In the genomic region with DNA sequence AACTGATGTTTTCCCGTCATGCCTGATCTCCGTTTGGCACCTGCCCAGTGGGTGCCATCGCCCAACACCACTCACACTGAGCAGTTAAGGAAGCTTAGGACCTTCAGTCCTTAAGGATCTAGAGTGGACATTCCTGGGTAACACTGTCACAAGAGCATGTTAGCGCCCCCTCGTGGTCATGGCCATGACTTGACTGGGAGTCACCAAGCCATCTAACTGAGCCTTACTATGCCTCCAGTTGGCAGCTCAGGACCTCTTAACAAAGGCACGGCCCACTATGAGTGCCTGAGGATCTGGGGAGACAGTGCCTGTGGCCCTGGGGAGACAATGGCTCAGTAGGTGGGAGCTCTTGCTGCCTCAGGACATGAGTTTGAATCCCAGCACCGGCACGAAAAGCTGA, we compare ENCODE assay signal across 8 mouse cellular contexts.
DNase-seq lines count a peak whose midpoint lies in the region.

No protein-coding gene starts in this region.

- intact Hi-C loops in left cerebral cortex, postnatal 4 days (cut with DNase I): no loop called here
- intact Hi-C loops in left cerebral cortex, postnatal 36 days (cut with DNase I): no loop called here

- DNase-seq in adrenal gland, adult 18-20 months (ENCODE audit: low spot score in 2 of 2): peak; percentile 3 to 40
- DNase-seq in adrenal gland, postnatal 4 days (ENCODE audit: low spot score in 2 of 2): no peak
- peak; percentile 66 for DNase-seq in left cerebral cortex, postnatal 4 days
- no peak for DNase-seq in left cerebral cortex, postnatal 36 days (ENCODE audit: low spot score in 2 of 2)
- DNase-seq in c-Kit-negative CD71-positive TER-119-positive erythroid progenitor cells, embryonic 14.5 days (ENCODE audit: low read depth, low spot score): peak; percentile 1
- DNase-seq in gastrocnemius, postnatal 10 days: peak; percentile 44
- DNase-seq in naive thymus-derived CD4-positive, alpha-beta T cell, adult 2 months (ENCODE audit: low read depth): peak; percentile 1
- DNase-seq in frontal cortex, postnatal 25 days (ENCODE audit: low spot score in 2 of 2): no peak

Comparison
In these comparisons a context has a peak if more than half of its experiments do, and no peak if none do; other contexts are left out.
1. DNase-seq: peak in adrenal gland, adult 18-20 months (2 of 2), left cerebral cortex, postnatal 4 days (single experiment), c-Kit-negative CD71-positive TER-119-positive erythroid progenitor cells, embryonic 14.5 days (single experiment), gastrocnemius, postnatal 10 days (single experiment) and naive thymus-derived CD4-positive, alpha-beta T cell, adult 2 months (single experiment); none in adrenal gland, postnatal 4 days (0 of 2), left cerebral cortex, postnatal 36 days (0 of 2) and frontal cortex, postnatal 25 days (0 of 2).